Mouse (Mus musculus): Measurements from ENCODE around the gene Fut2. TPM values are rescaled to one million over a fixed set of nuclear protein-coding genes. Genes with fewer than 3 reads are reported as not detected.

Gene Fut2
- polyA plus RNA-seq, 1 experiment from 2014 or later: 0.27 TPM

GRCm38 (mm10) chr7:45704046-45704559 lies 37.9 kb upstream of the Fut2 start:
- WGBS: 3% methylated on average over 13 of the region's 13 CpGs
- H3K9ac ChIP-seq (replicated peaks; ENCODE audit: low read depth): peak overlapping the region; percentile 32; the same call in 1 of the 2 replicates
- no peaks in the 10 kb centered on the region for H3K9me3 ChIP-seq (ENCODE audit: low read length)
- peaks cover 11% of the 10 kb centered on the region; the same call in 1 of the 2 replicates for H3K27me3 ChIP-seq (replicated peaks; ENCODE audit: insufficient read depth, low read length)
- ATAC-seq (peak; percentile 37), DNase-seq (ENCODE audit: low spot score) (peak; percentile 93)
- H3K36me3 ChIP-seq (ENCODE audit: insufficient read depth, low read length): no peaks in the 10 kb centered on the region
- H3K4me2 ChIP-seq (replicated peaks; ENCODE audit: low read depth, low read length): peak overlapping the region; percentile 95
- TF ChIP-seq CTCF (IDR thresholded peaks at IDR 0.05) (no peak), EP300 (IDR thresholded peaks at IDR 0.05) (no peak)
- H3K4me1 ChIP-seq (ENCODE audit: insufficient read depth, low read depth, low read length): peaks cover 42% of the 10 kb centered on the region
- peak overlapping the region; percentile 27 for H3K4me3 ChIP-seq (ENCODE audit: low read depth, low read length)
- H3K27ac ChIP-seq (ENCODE audit: low read length): peak overlapping the region; percentile 81

DNA sequence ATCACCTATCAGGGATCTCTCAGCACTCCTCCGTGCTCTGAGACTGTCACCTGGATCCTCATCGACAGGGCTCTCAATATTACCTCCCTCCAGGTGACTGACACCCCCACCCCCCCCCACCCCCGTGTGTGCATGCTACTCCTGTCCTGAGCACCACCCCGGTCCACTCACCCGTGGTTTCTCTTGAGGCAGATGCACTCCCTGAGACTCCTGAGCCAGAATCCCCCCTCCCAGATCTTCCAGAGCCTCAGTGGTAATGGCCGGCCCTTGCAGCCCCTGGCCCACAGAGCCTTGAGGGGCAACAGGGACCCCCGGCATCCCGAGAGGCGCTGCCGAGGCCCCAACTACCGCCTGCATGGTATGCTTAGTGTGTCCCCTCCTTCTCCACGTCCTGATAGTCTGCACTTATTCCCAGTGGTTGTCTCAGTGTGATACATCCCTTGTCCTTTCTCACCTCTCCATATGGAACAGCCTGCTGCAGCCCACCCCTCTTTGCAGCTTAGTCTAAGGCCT lies 37.4 kb upstream of the Fut2 start:
- ATAC-seq (no peak), DNase-seq (ENCODE audit: low spot score) (no peak)
- H3K27ac ChIP-seq (ENCODE audit: low read length): peak overlapping the region; percentile 81
- no peak overlapping the region for H3K9ac ChIP-seq (replicated peaks; ENCODE audit: low read depth)
- no peak overlapping the region for H3K4me3 ChIP-seq (ENCODE audit: low read depth, low read length)
- peaks cover 13% of the 10 kb centered on the region; the same call in 1 of the 2 replicates for H3K27me3 ChIP-seq (replicated peaks; ENCODE audit: insufficient read depth, low read length)
- H3K36me3 ChIP-seq (ENCODE audit: insufficient read depth, low read length): no peaks in the 10 kb centered on the region
- H3K4me2 ChIP-seq (replicated peaks; ENCODE audit: low read depth, low read length): peak overlapping the region; percentile 95
- TF ChIP-seq CTCF (IDR thresholded peaks at IDR 0.05) (no peak), EP300 (IDR thresholded peaks at IDR 0.05) (no peak)
- WGBS: 35% methylated on average over 12 of the region's 12 CpGs
- no peaks in the 10 kb centered on the region for H3K9me3 ChIP-seq (ENCODE audit: low read length)
- H3K4me1 ChIP-seq (ENCODE audit: insufficient read depth, low read depth, low read length): peaks cover 39% of the 10 kb centered on the region

GRCm38 (mm10) chr7:45702809-45703520 lies 36.8 kb upstream of the Fut2 start:
- WGBS: 91% methylated on average over 17 of the region's 17 CpGs
- no peak for TF ChIP-seq CTCF (IDR thresholded peaks at IDR 0.05)
- TF ChIP-seq EP300 (IDR thresholded peaks at IDR 0.05): no peak

GRCm38 (mm10) chr7:45702316-45702715 lies 36.1 kb upstream of the Fut2 start:
- H3K27me3 ChIP-seq (replicated peaks; ENCODE audit: insufficient read depth, low read length): peaks cover 13% of the 10 kb centered on the region; the same call in 1 of the 2 replicates
- DNase-seq (ENCODE audit: low spot score): no peak
- H3K9me3 ChIP-seq (ENCODE audit: low read length): no peaks in the 10 kb centered on the region
- no peak overlapping the region for H3K4me3 ChIP-seq (ENCODE audit: low read depth, low read length)
- 88% methylated on average over 11 of the region's 11 CpGs for WGBS
- ATAC-seq: no peak
- H3K27ac ChIP-seq (ENCODE audit: low read length): no peak overlapping the region
- TF ChIP-seq EP300 (IDR thresholded peaks at IDR 0.05): no peak
- TF ChIP-seq CTCF (IDR thresholded peaks at IDR 0.05): no peak
- H3K36me3 ChIP-seq (ENCODE audit: insufficient read depth, low read length): no peaks in the 10 kb centered on the region
- peaks cover 31% of the 10 kb centered on the region for H3K4me1 ChIP-seq (ENCODE audit: insufficient read depth, low read depth, low read length)
- no peak overlapping the region for H3K4me2 ChIP-seq (replicated peaks; ENCODE audit: low read depth, low read length)
- no peak overlapping the region for H3K9ac ChIP-seq (replicated peaks; ENCODE audit: low read depth)

More at GRCm38 (mm10) chr7:45702809-45703520, 36.8 kb upstream of the Fut2 start:
- Histone ChIP-seq H3K4me2 (replicated peaks; ENCODE audit: low read depth, low read length) (no peak overlapping the region), H3K9me3 (ENCODE audit: low read length) (no peaks in the 10 kb centered on the region), H3K4me3 (ENCODE audit: low read depth, low read length) (no peak overlapping the region), H3K4me1 (ENCODE audit: insufficient read depth, low read depth, low read length) (peaks cover 33% of the 10 kb centered on the region), H3K27me3 (replicated peaks; ENCODE audit: insufficient read depth, low read length) (peaks cover 13% of the 10 kb centered on the region; the same call in 1 of the 2 replicates), H3K36me3 (ENCODE audit: insufficient read depth, low read length) (no peaks in the 10 kb centered on the region), H3K9ac (replicated peaks; ENCODE audit: low read depth) (no peak overlapping the region), H3K27ac (ENCODE audit: low read length) (no peak overlapping the region)
- ATAC-seq: no peak
- DNase-seq (ENCODE audit: low spot score): no peak

DNA sequence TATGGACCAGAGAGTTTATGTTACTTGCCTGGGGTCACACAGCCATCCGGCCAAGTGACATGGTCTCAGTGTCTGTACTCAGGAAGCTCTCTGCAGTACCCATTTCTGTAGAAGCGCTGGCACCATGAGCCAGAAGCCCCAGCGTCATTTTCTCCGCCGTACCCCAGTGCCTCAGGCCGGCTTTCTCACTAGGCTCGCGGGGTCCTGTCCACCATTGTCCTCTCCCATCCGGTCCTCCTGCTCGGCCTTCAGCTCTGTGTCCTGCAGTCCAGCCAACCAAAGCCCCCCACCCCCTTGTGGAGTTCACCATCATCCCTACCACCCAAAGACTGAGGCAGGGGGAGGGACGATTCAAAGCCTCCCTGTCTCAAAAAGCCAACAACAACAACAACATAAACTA lies 35.4 kb upstream of the Fut2 start:
- Histone ChIP-seq H3K4me3 (ENCODE audit: low read depth, low read length) (no peak overlapping the region), H3K27me3 (replicated peaks; ENCODE audit: insufficient read depth, low read length) (peaks cover 13% of the 10 kb centered on the region; the same call in 1 of the 2 replicates), H3K27ac (ENCODE audit: low read length) (no peak overlapping the region), H3K9me3 (ENCODE audit: low read length) (no peaks in the 10 kb centered on the region), H3K36me3 (ENCODE audit: insufficient read depth, low read length) (no peaks in the 10 kb centered on the region), H3K4me2 (replicated peaks; ENCODE audit: low read depth, low read length) (no peak overlapping the region), H3K4me1 (ENCODE audit: insufficient read depth, low read depth, low read length) (peaks cover 28% of the 10 kb centered on the region), H3K9ac (replicated peaks; ENCODE audit: low read depth) (no peak overlapping the region)
- 85% methylated on average over 11 of the region's 11 CpGs for WGBS
- TF ChIP-seq CTCF (IDR thresholded peaks at IDR 0.05) (no peak), EP300 (IDR thresholded peaks at IDR 0.05) (no peak)
- ATAC-seq: no peak
- no peak for DNase-seq (ENCODE audit: low spot score)

GRCm38 (mm10) chr7:45701072-45701471 lies 34.9 kb upstream of the Fut2 start:
- Histone ChIP-seq H3K27me3 (replicated peaks; ENCODE audit: insufficient read depth, low read length) (peaks cover 13% of the 10 kb centered on the region; the same call in 1 of the 2 replicates), H3K9me3 (ENCODE audit: low read length) (no peaks in the 10 kb centered on the region), H3K27ac (ENCODE audit: low read length) (no peak overlapping the region), H3K36me3 (ENCODE audit: insufficient read depth, low read length) (no peaks in the 10 kb centered on the region), H3K4me3 (ENCODE audit: low read depth, low read length) (no peak overlapping the region), H3K9ac (replicated peaks; ENCODE audit: low read depth) (no peak overlapping the region), H3K4me1 (ENCODE audit: insufficient read depth, low read depth, low read length) (peaks cover 24% of the 10 kb centered on the region), H3K4me2 (replicated peaks; ENCODE audit: low read depth, low read length) (no peak overlapping the region)
- 35% methylated on average over 11 of the region's 11 CpGs for WGBS
- TF ChIP-seq EP300 (IDR thresholded peaks at IDR 0.05) (no peak), CTCF (IDR thresholded peaks at IDR 0.05) (no peak)
- no peak for DNase-seq (ENCODE audit: low spot score)
- ATAC-seq: no peak
